Mouse (Mus musculus): Measurements from ENCODE around the gene Akap8.

The Akap8 gene

DNA sequence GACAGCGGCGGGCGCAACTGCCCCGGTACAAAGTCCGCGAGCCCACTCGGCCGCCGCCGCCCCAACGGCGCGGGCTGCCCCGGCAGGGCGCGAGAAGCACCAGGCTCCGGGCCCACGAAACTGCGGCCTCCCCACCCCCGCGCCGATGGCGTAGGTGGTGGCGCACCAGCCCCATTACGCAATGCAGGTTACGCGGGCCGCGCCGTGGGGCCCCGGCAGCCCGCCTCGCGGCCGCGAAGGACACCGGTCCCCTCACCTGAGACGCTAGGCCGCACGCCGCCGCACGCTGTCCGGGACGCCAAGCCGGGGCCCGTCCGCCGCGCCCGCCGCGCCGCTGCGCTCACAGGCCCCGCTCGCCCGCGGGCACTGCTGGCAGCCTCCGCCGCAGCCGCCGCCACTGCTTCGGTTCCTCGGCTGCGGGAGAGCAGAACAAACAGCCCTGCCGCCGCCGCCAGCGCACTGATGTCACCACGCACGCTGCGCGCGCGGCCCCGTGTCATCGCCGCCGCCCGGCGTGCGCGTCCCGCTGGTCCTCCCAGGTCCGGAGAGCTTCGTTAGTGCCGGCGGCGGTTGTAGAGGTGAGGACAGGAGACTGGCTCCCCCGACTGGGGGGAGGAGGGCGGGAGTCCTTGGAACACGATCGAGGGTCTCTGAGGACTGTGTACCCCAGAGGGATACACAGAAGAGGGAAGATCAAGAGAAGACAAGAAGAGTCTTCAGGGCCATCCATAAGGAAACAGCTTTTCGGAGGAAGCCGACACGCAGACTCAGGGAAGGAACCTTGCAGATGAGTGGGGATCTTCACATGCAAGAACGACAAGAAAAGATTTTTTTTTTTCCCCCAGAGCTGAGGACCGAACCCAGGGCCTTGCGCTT is 36.5 kb downstream of the Akap8 start, which contains the start of gene Brd4:
Brd4 (minus strand) TSS at position 461 of the 876 bp plus-strand sequence.
- in situ Hi-C loops (cut with MboI; ENCODE audit: low sequenced_read_pairs): no loop called here

DNA sequence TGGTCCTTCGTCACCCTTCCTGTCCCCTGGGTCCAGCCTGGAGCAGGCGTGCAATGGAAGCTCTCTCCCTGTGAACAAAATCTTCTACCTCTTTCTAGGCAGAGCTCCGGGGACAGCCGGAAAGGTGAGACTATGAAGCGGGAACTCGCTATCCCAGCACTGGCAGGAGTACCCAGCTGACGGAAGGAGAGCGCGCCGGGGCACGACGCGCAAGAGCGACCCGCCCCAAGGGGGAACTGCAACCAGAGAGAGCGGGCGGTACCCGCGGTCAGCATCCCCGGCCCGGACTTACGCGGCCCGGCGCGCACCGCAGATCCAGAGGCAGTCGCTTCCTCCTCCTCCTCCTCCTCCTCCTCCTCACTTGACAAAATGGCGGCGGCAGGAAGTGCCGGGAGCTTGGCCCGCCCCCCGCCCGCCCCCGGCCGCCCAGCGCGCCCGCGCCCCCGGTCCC is 37.2 kb downstream of the Akap8 start:
- in situ Hi-C loops (cut with MboI; ENCODE audit: low sequenced_read_pairs): no loop called here

DNA sequence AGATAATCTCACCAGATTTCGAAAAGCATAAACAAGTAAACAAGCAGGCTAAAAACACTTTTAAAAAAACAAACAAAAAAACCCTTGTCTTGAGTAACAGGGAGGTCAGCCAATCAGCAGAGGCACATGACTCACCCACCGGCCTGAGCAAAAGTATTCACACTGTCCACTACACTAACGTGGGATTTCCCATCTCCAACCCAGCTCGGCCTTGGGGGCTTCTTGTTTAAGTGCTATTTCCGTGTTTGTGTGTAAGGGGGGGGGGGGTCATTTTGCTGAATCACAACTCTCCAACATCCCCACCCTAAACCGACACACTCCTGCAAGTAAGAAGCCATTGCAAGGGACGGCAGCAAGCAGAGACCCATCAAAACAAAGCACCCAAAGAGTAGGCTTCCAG is 37.7 kb downstream of the Akap8 start:
- in situ Hi-C loops (cut with MboI; ENCODE audit: low sequenced_read_pairs): no loop called here

DNA sequence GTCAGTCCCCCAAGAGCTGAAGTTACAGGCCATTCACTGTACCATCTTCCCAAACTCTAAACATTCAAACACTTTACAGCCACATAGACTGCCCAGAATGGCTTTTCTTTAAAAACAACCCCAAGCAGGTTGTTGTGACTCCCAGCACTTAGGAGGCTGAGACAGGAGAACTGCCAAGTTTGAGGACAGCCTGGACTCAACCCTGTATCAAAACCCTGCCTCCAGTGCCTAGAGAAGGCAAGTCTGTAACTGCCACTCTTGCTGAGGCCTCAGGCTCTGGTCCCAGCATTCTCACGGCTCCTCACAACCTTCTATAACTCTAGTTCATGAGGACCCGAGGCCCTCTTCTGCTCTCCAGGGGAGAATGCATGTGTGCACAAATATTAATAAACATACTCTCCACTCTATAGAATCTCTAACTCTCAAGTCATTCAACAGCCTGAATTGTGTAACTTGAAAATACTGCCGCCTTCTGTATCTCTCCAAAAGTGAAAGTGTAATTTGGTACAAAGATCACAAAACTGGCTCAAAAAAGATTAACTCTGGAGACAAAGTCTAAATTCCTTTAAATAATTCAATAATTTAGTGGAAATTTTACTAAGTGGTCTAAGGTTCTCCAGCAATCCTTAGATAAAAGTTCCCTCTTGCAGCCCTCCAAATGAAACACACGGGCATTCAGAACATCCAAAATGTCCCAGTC is 39.3 kb downstream of the Akap8 start:
- in situ Hi-C loops (cut with MboI; ENCODE audit: low sequenced_read_pairs): no loop called here

DNA sequence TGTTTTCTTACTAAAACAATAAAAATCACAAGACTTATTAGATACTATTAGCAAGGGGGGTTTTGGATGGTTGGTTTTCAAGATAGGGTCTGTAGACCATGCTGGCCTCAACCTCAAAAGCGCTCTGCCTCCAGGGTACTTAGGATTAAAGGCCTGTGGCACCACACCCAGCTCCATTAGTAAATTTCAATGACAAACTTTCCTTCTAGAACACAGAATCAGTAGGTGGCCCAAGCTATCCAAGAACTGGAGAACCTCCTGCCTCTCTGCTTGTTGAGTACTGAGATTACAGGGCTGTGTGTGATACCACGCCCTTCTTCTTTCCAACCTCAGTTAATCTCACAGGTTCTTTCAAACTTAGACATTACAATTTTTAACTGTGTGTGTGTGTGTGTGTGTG is 39.9 kb downstream of the Akap8 start:
- in situ Hi-C loops (cut with MboI; ENCODE audit: low sequenced_read_pairs): no loop called here

DNA sequence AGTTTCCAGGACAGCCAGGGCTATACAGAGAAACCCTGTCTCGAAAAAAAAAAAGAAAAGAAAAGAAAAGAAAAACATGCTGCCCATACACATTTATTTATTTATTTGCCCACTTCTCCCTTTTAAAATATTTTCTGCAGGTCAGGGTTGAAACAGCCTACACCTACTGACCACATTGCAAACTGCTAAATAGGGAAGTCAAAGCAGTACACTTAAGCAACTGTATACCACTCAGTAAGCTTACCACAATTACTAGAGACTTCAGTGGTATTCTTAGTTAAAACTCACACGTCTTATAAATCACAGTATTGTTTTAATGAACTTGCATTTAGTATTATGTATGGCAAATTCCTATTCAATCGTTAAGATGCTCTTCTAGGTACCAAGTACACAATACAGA is 40.5 kb downstream of the Akap8 start:
- in situ Hi-C loops (cut with MboI; ENCODE audit: low sequenced_read_pairs): no loop called here

DNA sequence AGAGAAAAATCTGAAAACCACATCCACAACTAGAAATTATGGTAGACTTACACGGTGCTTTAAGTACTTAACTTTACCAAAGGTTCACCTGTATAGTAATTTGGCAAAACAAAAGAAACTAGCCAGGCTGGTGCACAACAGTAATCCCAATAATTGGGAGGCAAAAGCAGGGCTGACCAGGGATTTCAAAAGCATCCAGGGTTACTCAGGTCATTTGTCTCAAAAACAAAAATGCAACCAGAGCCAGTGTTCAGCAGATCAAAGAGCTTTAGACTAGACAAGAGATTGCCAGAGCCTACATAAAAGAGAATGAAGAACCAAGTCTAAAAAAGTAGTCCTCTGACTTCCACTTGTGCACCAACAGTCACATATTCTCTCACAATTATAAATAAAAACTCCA is 43.8 kb downstream of the Akap8 start:
- in situ Hi-C loops (cut with MboI; ENCODE audit: low sequenced_read_pairs): no loop called here

DNA sequence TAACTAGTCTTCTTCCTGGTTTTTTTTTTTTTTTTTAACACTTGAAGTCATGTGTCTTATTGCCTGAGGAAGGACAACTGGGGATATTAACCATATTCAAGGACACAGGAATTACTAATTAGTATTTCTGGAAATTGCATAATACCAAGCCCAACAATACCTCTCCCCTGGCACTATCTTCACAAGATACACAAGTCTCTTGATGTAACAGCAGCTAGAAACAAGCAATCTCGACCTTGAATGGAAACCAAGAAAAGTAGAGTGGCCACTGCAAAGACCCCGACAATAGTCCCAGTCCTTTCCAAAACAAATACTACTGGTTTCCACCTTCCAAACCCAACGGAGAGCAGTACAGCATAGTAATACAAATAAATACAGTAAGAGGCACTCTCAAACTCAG is 45.5 kb downstream of the Akap8 start:
- in situ Hi-C loops (cut with MboI; ENCODE audit: low sequenced_read_pairs): no loop called here

DNA sequence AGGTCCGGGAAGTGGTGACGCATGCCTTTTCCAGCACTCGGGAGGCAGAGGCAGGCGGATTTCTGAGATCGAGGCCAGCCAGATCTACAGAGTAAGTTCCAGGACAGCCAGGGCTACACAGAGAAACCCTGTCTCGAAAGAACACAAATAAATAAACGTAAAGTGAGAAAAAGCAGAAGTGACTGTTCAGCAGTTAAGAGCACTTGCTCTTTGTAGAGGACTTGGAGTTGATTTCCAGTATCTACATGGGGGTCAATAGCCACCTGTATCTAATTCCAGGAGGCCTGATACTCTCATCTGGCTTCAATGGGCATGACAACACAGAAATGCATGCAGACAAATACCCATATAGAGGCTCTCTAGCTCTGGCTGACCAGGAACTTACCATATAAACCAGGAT is 51.9 kb downstream of the Akap8 start:
- in situ Hi-C loops (cut with MboI; ENCODE audit: low sequenced_read_pairs): no loop called here

DNA sequence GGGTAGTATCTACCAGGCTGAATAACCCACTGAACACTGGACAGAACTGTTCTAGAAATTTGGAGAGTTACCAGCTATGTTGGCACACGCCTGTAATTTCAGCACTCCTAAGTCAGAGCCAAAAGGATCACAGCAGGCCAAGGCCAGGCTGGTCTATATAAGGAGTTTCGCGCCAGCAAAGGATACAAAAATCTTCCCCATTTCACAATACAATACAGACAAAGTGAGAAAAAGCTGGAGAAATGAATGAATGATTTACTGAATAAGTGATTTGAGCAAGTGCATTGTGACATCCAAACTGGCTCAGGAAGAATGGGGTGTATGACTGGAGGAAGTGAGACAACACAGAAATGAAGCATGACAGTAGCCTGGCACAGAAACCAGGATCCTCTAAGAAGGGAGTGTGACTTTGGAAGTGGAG is 52.5 kb downstream of the Akap8 start:
- in situ Hi-C loops (cut with MboI; ENCODE audit: low sequenced_read_pairs): no loop called here

DNA sequence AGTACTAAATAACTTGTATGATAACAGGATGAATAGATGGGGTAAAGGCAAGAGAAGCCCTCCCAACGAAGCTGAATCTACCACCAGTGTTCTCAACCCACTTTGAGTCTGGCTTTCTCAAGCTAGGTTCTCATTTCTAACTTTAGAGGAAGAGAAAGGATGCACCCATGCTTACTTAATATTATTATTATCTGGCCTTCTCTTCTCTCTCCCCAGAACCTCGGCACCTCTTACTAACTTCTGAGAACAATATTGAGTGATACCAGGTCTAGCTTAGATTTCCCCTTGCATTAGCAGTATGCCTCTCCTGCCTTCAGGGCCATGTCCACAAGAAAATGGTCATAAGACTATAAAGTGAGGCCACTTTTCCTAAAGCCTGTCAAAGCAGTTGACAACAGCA is 52.9 kb downstream of the Akap8 start:
- in situ Hi-C loops (cut with MboI; ENCODE audit: low sequenced_read_pairs): no loop called here

DNA sequence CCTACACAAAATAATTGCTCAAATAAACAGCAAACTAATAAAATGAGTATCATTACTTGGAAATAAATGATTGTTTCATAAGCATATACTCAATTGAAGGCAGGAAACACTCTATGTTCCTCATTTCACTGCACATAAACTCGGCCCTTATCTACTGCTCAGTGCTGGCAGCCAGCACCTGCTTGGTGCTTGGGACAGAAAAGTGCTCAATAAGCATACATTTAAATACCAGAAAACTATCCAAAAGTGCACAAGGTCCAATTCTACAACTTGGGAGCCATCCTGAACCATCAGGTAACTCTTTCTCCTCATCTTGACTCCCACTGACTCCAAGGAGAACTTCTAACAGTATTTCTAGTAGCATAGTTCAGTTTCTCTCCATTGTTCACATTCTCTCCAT is 53.4 kb downstream of the Akap8 start:
- in situ Hi-C loops (cut with MboI; ENCODE audit: low sequenced_read_pairs): no loop called here

DNA sequence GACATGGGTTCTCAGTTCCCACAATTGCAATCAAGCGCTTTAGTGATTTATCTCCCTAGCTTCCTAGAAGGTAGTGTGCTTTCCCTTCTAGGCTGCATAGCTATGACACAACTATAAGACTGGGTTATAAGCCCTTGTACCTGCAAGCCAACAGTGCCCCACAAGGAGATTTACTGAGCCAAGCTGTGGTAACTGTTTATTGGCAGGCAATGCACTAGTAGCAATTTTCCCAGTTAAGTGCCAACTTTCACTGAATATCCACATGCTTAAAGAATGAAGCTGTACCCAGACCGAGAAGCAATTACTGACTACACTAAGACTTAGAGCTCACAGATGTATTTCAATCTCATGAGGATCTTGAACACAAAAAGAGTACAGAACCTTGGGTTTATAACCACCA is 57.4 kb downstream of the Akap8 start:
- in situ Hi-C loops (cut with MboI; ENCODE audit: low sequenced_read_pairs): no loop called here

DNA sequence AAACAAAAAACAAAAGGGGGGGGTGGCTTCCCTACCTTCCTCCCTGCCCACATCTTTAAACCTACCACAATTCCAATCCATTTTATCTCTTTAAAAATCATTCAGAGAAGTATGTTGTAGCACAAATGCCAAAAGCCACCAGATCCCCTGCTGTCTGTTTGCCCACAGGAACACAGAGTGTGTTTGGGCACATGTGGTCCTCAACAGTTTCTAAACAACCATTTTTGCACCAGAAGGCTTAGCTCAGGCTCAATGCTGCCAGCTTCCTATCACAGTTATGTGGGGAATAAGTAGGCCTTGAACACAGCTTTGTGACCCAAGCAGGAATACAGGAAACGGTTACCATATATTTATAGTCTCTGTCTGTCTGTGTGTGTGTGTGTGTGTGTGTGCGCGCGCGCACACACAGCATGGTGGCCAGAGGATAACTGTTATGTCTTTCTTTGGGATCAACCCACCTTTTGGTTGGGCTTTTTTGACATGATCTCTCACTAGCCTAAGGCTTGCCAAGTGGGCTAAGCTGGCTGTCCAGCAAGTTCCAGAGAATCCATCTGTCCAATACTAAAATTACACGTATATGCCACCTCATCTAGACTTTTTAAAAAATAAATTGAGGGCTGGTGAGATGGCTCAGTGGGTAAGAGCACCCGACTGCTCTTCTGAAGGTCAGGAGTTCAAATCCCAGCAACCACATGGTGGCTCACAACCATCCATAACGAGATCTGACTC is 58.0 kb downstream of the Akap8 start:
- in situ Hi-C loops (cut with MboI; ENCODE audit: low sequenced_read_pairs): no loop called here

DNA sequence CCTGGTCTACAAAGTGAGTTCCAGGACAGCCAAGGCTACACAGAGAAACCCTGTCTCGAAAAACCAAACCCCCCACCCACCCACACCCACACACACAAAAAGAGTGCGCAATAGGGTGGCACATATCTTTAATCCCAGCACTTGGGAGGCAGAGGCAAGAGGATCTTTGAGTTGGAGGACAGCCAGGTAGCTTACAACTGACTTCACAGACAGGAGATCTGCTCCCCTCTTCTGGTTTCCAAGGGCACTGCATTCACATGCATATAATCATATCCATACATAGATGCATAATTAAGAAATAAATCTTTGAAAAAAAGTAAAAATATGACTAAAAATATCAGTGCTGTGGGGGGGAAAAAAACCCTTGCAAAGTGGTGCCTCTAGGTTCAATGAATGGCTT is 62.2 kb downstream of the Akap8 start:
- in situ Hi-C loops (cut with MboI; ENCODE audit: low sequenced_read_pairs): no loop called here

DNA sequence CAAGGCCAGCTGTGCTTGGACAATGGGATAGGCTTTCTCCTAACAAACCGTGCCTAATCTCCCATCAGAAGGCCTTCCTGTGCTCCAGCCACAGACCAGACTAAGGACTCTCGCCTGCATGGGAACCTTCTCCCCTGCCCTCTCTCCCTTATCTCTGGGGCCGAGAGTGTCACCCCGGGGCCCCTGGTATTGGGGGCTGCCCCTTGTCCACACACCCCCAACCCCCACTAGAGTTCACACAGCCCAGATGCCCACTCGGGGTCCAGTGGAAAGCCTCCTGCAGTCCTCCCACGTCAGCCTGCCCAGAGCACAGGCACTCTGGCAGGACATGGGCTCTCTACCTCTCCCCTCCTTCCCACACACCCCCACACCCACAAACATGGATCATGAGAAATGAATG is 63.1 kb downstream of the Akap8 start:
- in situ Hi-C loops (cut with MboI; ENCODE audit: low sequenced_read_pairs): no loop called here

DNA sequence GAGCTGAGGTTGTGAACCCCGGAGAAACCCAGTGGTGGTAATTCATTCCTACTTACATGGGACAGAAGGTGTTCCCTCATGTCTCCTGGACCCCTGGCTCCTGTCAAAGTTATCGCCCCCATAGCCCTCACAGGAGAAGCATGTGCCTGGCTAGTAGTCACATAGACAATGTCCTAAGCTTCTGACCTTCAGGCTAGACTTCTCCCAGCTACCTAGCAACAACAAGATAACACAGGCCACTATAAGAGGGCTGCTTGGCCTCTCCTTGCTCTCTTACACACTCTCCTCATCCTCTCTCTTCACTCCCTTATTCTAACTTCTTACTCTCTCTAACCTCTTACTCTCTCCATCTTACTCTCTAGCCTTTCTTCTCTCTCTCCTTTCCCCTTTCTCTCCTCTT is 63.6 kb downstream of the Akap8 start:
- in situ Hi-C loops (cut with MboI; ENCODE audit: low sequenced_read_pairs): no loop called here

DNA sequence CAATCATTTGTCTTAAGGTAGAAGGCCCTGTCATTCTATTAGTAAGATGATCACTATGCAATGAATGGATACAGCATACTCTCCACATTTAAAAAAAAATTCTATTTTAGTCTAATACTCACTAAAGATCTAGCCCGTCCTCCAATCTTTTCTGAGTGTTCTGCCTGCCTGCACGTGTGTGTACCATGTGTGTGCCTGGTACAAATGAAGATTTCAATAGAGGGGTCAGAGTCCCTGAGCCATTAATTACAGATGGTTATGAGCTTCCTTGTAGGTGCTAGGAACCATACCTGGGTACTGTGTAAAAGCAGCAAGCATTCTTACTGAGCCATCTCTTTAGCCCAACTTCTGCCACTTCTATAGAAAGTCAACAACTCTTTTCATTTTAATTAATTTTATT is 64.1 kb downstream of the Akap8 start:
- in situ Hi-C loops (cut with MboI; ENCODE audit: low sequenced_read_pairs): no loop called here
